Mouse (Mus musculus): ENCODE data around the gene 9230104L09Rik.

DNA sequence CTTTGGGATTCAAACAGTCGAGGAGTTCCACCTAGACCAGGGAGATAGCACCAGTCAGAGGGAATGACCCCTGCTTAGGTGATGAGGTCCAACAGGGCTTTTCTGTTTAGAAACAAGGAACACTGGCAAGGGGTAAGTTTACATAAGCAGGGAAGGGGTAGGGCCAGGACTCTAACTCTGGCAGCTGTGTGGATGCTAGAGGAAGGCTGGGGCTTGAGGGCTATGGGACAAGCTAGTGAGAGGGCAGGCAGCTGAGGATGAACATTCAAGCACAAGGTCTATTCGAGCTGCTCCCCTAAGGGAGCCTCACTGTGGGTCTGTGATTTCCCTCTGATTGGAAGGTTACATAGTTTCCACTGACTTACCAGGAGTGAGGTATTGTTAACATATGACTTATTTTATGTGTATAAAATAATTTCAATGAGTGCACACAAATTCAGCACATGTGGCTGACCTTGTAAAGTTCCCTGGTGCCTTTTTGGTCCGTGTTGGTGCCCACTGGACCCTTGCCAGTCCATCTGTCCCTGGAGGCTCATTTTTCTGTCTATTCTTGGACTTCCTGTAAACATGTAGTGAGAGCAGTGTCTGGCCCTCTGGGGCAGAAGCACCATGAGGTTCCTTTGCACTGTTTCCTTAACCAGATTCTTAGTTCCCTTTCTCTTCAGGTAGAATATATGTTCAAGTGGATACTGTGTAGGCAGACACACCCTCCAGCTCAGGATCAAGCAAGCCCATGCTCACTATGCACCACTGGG is 12.4 kb upstream of the 9230104L09Rik start:
- no peak for TF ChIP-seq CTCF (IDR thresholded peaks at IDR 0.05; ENCODE audit: borderline replicate concordance, insufficient read depth, low read length)
- TF ChIP-seq POLR2A (IDR thresholded peaks at IDR 0.05; ENCODE audit: low read depth, low read length), result no peak
